Mouse (Mus musculus) heart, embryonic 13.5 days (tissue): ENCODE results near the gene Rsad1. TPM values are rescaled to one million over a fixed set of nuclear protein-coding genes. Genes with fewer than 3 reads are reported as not detected.

Source experiments
- ATAC-seq: fragments of 200-750 bp; cut with Nextera tagmentation; 2 replicates; pipeline ENCODE4 v1.8.0; 2017; ENCODE audit warnings: moderate TSS enrichment; ENCODE audit not compliant: insufficient number of reproducible peaks, low FRiP score, low TSS enrichment; ENCODE audit errors: extremely low read depth
- H3K27ac ChIP-seq: fragments of 300-500 bp; sonication (generic); replicated peaks from 2 replicates; pipeline ENCODE4 v1.5.1; 2015; ENCODE audit warnings: moderate library complexity, mild to moderate bottlenecking, inconsistent platforms
- H3K27me3 ChIP-seq: fragments of 300-500 bp; sonication (generic); replicated peaks from 2 replicates; pipeline ENCODE4 v1.6.1; 2015; ENCODE audit warnings: mild to moderate bottlenecking, inconsistent platforms
- H3K36me3 ChIP-seq: fragments of 300-500 bp; sonication (generic); 2 replicates; pipeline ENCODE4 v1.6.1; 2015; ENCODE audit warnings: mild to moderate bottlenecking, inconsistent platforms
- H3K4me1 ChIP-seq: fragments of 300-500 bp; sonication (generic); 2 replicates; pipeline ENCODE4 v1.6.1; 2015; ENCODE audit warnings: inconsistent platforms
- H3K4me2 ChIP-seq: fragments of 300-500 bp; sonication (generic); 2 replicates; pipeline ENCODE4 v1.6.1; 2015; ENCODE audit warnings: inconsistent platforms, mild to moderate bottlenecking, moderate library complexity
- H3K4me3 ChIP-seq: fragments of 300-500 bp; sonication (generic); 2 replicates; pipeline ENCODE4 v1.5.1; 2015; ENCODE audit warnings: moderate library complexity, mild to moderate bottlenecking, inconsistent platforms
- H3K9ac ChIP-seq: fragments of 300-500 bp; sonication (generic); 2 replicates; pipeline ENCODE4 v1.6.1; 2015; ENCODE audit warnings: inconsistent platforms, mild to moderate bottlenecking, moderate library complexity
- H3K9me3 ChIP-seq: fragments of 300-500 bp; sonication (generic); 2 replicates; pipeline ENCODE4 v1.6.1; 2016; ENCODE audit warnings: inconsistent platforms
- WGBS: fragments of 180-500 bp; shearing (Covaris S2); methylation state at CpG from one replicate; pipeline ENCODE4 v1.1.7; 2015; ENCODE audit warnings: mixed read lengths; 5-methylcytosine and 5-hydroxymethylcytosine counted together
- polyA plus RNA-seq: library from polyadenylated mRNA; unstranded; fragments of >200 nt; fragmentation: Nextera tagmentation; extraction: Ambion mirVana; gene quantifications from 2 replicates; pipeline ENCODE4 v1.2.1, GENCODE M21; 2015

Rsad1 gene
- polyA plus RNA-seq, 1 experiment from 2014 or later = 4.8 TPM

- peak within 1 kb of the TSS; percentile 66 for H3K4me3 ChIP-seq
- peak within 1 kb of the TSS; percentile 84 for H3K9ac ChIP-seq
Measured at GRCm38 (mm10) chr11:94521219-94521843, 27.7 kb downstream of the Rsad1 start, which contains the start of gene Mycbpap. TSS of gene Mycbpap (minus strand) at chr11:94521742.

GRCm38 (mm10) chr11:94513452-94513851 lies 35.6 kb downstream of the Rsad1 start:
- ATAC-seq = no peak
- no peak overlapping the region for H3K4me2 ChIP-seq
- peaks cover 6% of the 10 kb centered on the region; the same call in 1 of the 2 replicates for H3K36me3 ChIP-seq
- H3K27me3 ChIP-seq = no peaks in the 10 kb centered on the region
- no peak overlapping the region for H3K27ac ChIP-seq
- H3K4me3 ChIP-seq = no peak overlapping the region
- WGBS = 48% methylated on average over 9 of the region's 9 CpGs
- peaks cover 6% of the 10 kb centered on the region for H3K4me1 ChIP-seq
- H3K9me3 ChIP-seq = peaks cover 4% of the 10 kb centered on the region; the same call in 1 of the 2 replicates
- H3K9ac ChIP-seq = no peak overlapping the region

More at GRCm38 (mm10) chr11:94521219-94521843, 27.7 kb downstream of the Rsad1 start, which contains the start of gene Mycbpap:
- ATAC-seq = peak; percentile 55
- H3K27me3 ChIP-seq = no peaks in the 10 kb centered on the region
- H3K4me2 ChIP-seq = peak within 1 kb of the TSS; percentile 91
- H3K9me3 ChIP-seq = no peaks in the 10 kb centered on the region
- no peaks in the 10 kb centered on the region for H3K36me3 ChIP-seq
- under 1% methylated on average over 42 of the region's 42 CpGs for WGBS
- H3K27ac ChIP-seq = peak within 1 kb of the TSS; percentile 76
- peaks cover 43% of the 10 kb centered on the region for H3K4me1 ChIP-seq

- WGBS = 66% methylated on average over 10 of the region's 10 CpGs
- no peak overlapping the region for H3K27ac ChIP-seq
- ATAC-seq = no peak
Measured at GRCm38 (mm10) chr11:94508976-94509375, 40.1 kb downstream of the Rsad1 start.

GRCm38 (mm10) chr11:94501482-94501881 lies 47.6 kb downstream of the Rsad1 start:
- no peak for ATAC-seq
- Histone ChIP-seq H3K4me1 (peaks cover 44% of the 10 kb centered on the region), H3K27me3 (peaks cover 63% of the 10 kb centered on the region), H3K9ac (no peak overlapping the region), H3K9me3 (no peaks in the 10 kb centered on the region), H3K27ac (no peak overlapping the region), H3K36me3 (no peaks in the 10 kb centered on the region), H3K4me3 (no peak overlapping the region), H3K4me2 (no peak overlapping the region)
- 74% methylated on average over 8 of the region's 8 CpGs for WGBS

More at GRCm38 (mm10) chr11:94508976-94509375, 40.1 kb downstream of the Rsad1 start:
- H3K9ac ChIP-seq = no peak overlapping the region
- H3K27me3 ChIP-seq = peaks cover 28% of the 10 kb centered on the region; the same call in 1 of the 2 replicates
- no peak overlapping the region for H3K4me3 ChIP-seq
- peaks cover 6% of the 10 kb centered on the region; the same call in 1 of the 2 replicates for H3K36me3 ChIP-seq
- H3K4me2 ChIP-seq = no peak overlapping the region
- no peaks in the 10 kb centered on the region for H3K4me1 ChIP-seq
- H3K9me3 ChIP-seq = peaks cover 4% of the 10 kb centered on the region; the same call in 1 of the 2 replicates

GRCm38 (mm10) chr11:94500362-94500761 lies 48.7 kb downstream of the Rsad1 start:
- Histone ChIP-seq H3K36me3 (peaks cover 8% of the 10 kb centered on the region), H3K27ac (peak overlapping the region; percentile 91), H3K27me3 (peaks cover 54% of the 10 kb centered on the region), H3K4me3 (peak overlapping the region; percentile 60), H3K4me1 (peaks cover 52% of the 10 kb centered on the region), H3K9me3 (no peaks in the 10 kb centered on the region), H3K9ac (peak overlapping the region; percentile 86), H3K4me2 (peak overlapping the region; percentile 72)
- ATAC-seq = no peak
- WGBS = 25% methylated on average over 8 of the region's 8 CpGs

- Histone ChIP-seq H3K27ac (peak within 1 kb of the TSS; percentile 91), H3K9ac (peak within 1 kb of the TSS; percentile 86), H3K9me3 (no peaks in the 10 kb centered on the region), H3K4me2 (peak within 1 kb of the TSS; percentile 72), H3K36me3 (peaks cover 8% of the 10 kb centered on the region), H3K4me3 (peak within 1 kb of the TSS; percentile 60), H3K4me1 (peaks cover 59% of the 10 kb centered on the region), H3K27me3 (peaks cover 54% of the 10 kb centered on the region)
- ATAC-seq = peak; percentile 15; the same call in 1 of the 2 replicates
- WGBS = under 1% methylated on average over 26 of the region's 26 CpGs
Measured at GRCm38 (mm10) chr11:94499661-94500152, 49.3 kb downstream of the Rsad1 start, which contains the start of gene Epn3. TSS of gene Epn3 (minus strand) at chr11:94499974.

GRCm38 (mm10) chr11:94499035-94499434 lies 50.0 kb downstream of the Rsad1 start:
- Histone ChIP-seq H3K9ac (peak overlapping the region; percentile 86), H3K27me3 (peaks cover 53% of the 10 kb centered on the region), H3K27ac (peak overlapping the region; percentile 91), H3K9me3 (no peaks in the 10 kb centered on the region), H3K4me2 (peak overlapping the region; percentile 72), H3K4me3 (peak overlapping the region; percentile 60), H3K4me1 (peaks cover 63% of the 10 kb centered on the region), H3K36me3 (peaks cover 8% of the 10 kb centered on the region)
- ATAC-seq = no peak
- 10% methylated on average over 2 of the region's 2 CpGs for WGBS

GRCm38 (mm10) chr11:94498093-94498996 lies 50.7 kb downstream of the Rsad1 start:
- 0 out of 2 replicates have a peak, but pooled peaks have one; percentile 20 for ATAC-seq
- peaks cover 15% of the 10 kb centered on the region for H3K36me3 ChIP-seq
- H3K9me3 ChIP-seq = no peaks in the 10 kb centered on the region

GRCm38 (mm10) chr11:94495415-94495814 lies 53.6 kb downstream of the Rsad1 start:
- peaks cover 68% of the 10 kb centered on the region for H3K4me1 ChIP-seq
- WGBS = 34% methylated on average over 3 of the region's 3 CpGs
- H3K4me3 ChIP-seq = no peak overlapping the region
- no peak for ATAC-seq
- peak overlapping the region; percentile 52; the same call in 1 of the 2 replicates for H3K9ac ChIP-seq
- peak overlapping the region; percentile 86 for H3K27ac ChIP-seq
- peaks cover 72% of the 10 kb centered on the region for H3K27me3 ChIP-seq
- peak overlapping the region; percentile 33 for H3K4me2 ChIP-seq
- peaks cover 20% of the 10 kb centered on the region for H3K36me3 ChIP-seq
- H3K9me3 ChIP-seq = no peaks in the 10 kb centered on the region

More at GRCm38 (mm10) chr11:94498093-94498996, 50.7 kb downstream of the Rsad1 start:
- peak overlapping the region; percentile 60 for H3K4me3 ChIP-seq
- peaks cover 63% of the 10 kb centered on the region for H3K4me1 ChIP-seq
- peaks cover 60% of the 10 kb centered on the region for H3K27me3 ChIP-seq
- H3K9ac ChIP-seq = peak overlapping the region; percentile 86
- peak overlapping the region; percentile 91 for H3K27ac ChIP-seq
- H3K4me2 ChIP-seq = peak overlapping the region; percentile 72
- 20% methylated on average over 19 of the region's 19 CpGs for WGBS

- WGBS = 59% methylated on average over 7 of the region's 7 CpGs
- peaks cover 78% of the 10 kb centered on the region for H3K27me3 ChIP-seq
- H3K4me2 ChIP-seq = peak overlapping the region; percentile 70
- no peak overlapping the region for H3K9ac ChIP-seq
- no peak for ATAC-seq
- H3K4me3 ChIP-seq = peak overlapping the region; percentile 48; the same call in 1 of the 2 replicates
- H3K9me3 ChIP-seq = no peaks in the 10 kb centered on the region
- peaks cover 32% of the 10 kb centered on the region for H3K4me1 ChIP-seq
- H3K27ac ChIP-seq = no peak overlapping the region
- H3K36me3 ChIP-seq = peaks cover 20% of the 10 kb centered on the region
Measured at GRCm38 (mm10) chr11:94491749-94492099, 57.3 kb downstream of the Rsad1 start.
